Mouse (Mus musculus): ENCODE results near the gene Zfp598. TPM values are rescaled to one million over a fixed set of nuclear protein-coding genes. Genes with fewer than 3 reads are reported as not detected.
A peak's percentile ranks its signal among the peaks of the same experiment; 100 is the strongest.

Zfp598 gene
- polyA plus RNA-seq, 1 experiment from 2014 or later: 26.8 TPM

GRCm38 (mm10) chr17:24638840-24639239 is 30.6 kb upstream of the Zfp598 start:
- 0 out of 2 replicates have a peak, but pooled peaks cover 8% of the 10 kb centered on the region for H3K36me3 ChIP-seq
- H3K4me1 ChIP-seq: peaks cover 32% of the 10 kb centered on the region
- ATAC-seq (ENCODE audit: insufficient number of reproducible peaks, low FRiP score, low TSS enrichment, low read depth): peak; percentile 74
- peak overlapping the region; percentile 93 for H3K27ac ChIP-seq (replicated peaks)
- no peak overlapping the region for H3K4me3 ChIP-seq (replicated peaks)
- 22% methylated on average over 9 of the region's 9 CpGs for WGBS
- no peaks in the 10 kb centered on the region for H3K27me3 ChIP-seq
- H3K9me3 ChIP-seq (replicated peaks): no peaks in the 10 kb centered on the region
- H3K9ac ChIP-seq: no peak overlapping the region
- H3K4me2 ChIP-seq (replicated peaks): no peak overlapping the region

- 0 out of 2 replicates have a peak, but pooled peaks cover 8% of the 10 kb centered on the region for H3K36me3 ChIP-seq
- H3K9me3 ChIP-seq (replicated peaks): no peaks in the 10 kb centered on the region
- no peak overlapping the region for H3K4me3 ChIP-seq (replicated peaks)
- ATAC-seq (ENCODE audit: insufficient number of reproducible peaks, low FRiP score, low TSS enrichment, low read depth): peak; percentile 68
- H3K27me3 ChIP-seq: no peaks in the 10 kb centered on the region
- H3K4me1 ChIP-seq: peaks cover 36% of the 10 kb centered on the region
- peak overlapping the region; percentile 93 for H3K27ac ChIP-seq (replicated peaks)
- WGBS: 11% methylated on average over 5 of the region's 5 CpGs
- H3K4me2 ChIP-seq (replicated peaks): peak overlapping the region; percentile 22
- H3K9ac ChIP-seq: 0 out of 2 replicates have a peak overlapping the region, but pooled peaks have one; percentile 6
These were observed 29.9 kb upstream of the Zfp598 start for GRCm38 (mm10) chr17:24639571-24639988.

- Histone ChIP-seq H3K27ac (replicated peaks) (peak overlapping the region; percentile 93), H3K4me2 (replicated peaks) (peak overlapping the region; percentile 22; the same call in 1 of the 2 replicates), H3K27me3 (no peaks in the 10 kb centered on the region), H3K36me3 (0 out of 2 replicates have a peak, but pooled peaks cover 12% of the 10 kb centered on the region), H3K4me1 (peaks cover 41% of the 10 kb centered on the region), H3K4me3 (replicated peaks) (no peak overlapping the region), H3K9ac (0 out of 2 replicates have a peak overlapping the region, but pooled peaks have one; percentile 6), H3K9me3 (replicated peaks) (no peaks in the 10 kb centered on the region)
- no peak for ATAC-seq (ENCODE audit: insufficient number of reproducible peaks, low FRiP score, low TSS enrichment, low read depth)
- WGBS: 86% methylated on average over 7 of the region's 7 CpGs
These were observed 29.4 kb upstream of the Zfp598 start for GRCm38 (mm10) chr17:24640119-24640518.

- no peak overlapping the region for H3K4me2 ChIP-seq (replicated peaks)
- H3K9me3 ChIP-seq (replicated peaks): no peaks in the 10 kb centered on the region
- no peak overlapping the region for H3K4me3 ChIP-seq (replicated peaks)
- 0 out of 2 replicates have a peak, but pooled peaks cover 12% of the 10 kb centered on the region for H3K36me3 ChIP-seq
- 95% methylated on average over 15 of the region's 15 CpGs for WGBS
- no peaks in the 10 kb centered on the region for H3K27me3 ChIP-seq
- no peak for ATAC-seq (ENCODE audit: insufficient number of reproducible peaks, low FRiP score, low TSS enrichment, low read depth)
- peak overlapping the region; percentile 93 for H3K27ac ChIP-seq (replicated peaks)
- peaks cover 46% of the 10 kb centered on the region for H3K4me1 ChIP-seq
- no peak overlapping the region for H3K9ac ChIP-seq
These were observed 28.9 kb upstream of the Zfp598 start for GRCm38 (mm10) chr17:24640581-24640980.

GRCm38 (mm10) chr17:24641944-24642343 is 27.5 kb upstream of the Zfp598 start:
- WGBS: 89% methylated on average over 14 of the region's 14 CpGs
- ATAC-seq (ENCODE audit: insufficient number of reproducible peaks, low FRiP score, low TSS enrichment, low read depth): no peak
- Histone ChIP-seq H3K27ac (replicated peaks) (no peak overlapping the region), H3K4me2 (replicated peaks) (no peak overlapping the region), H3K9me3 (replicated peaks) (no peaks in the 10 kb centered on the region), H3K36me3 (peaks cover 16% of the 10 kb centered on the region; the same call in 1 of the 2 replicates), H3K4me1 (peaks cover 54% of the 10 kb centered on the region), H3K9ac (no peak overlapping the region), H3K27me3 (no peaks in the 10 kb centered on the region), H3K4me3 (replicated peaks) (no peak overlapping the region)

- H3K27me3 ChIP-seq: no peaks in the 10 kb centered on the region
- H3K36me3 ChIP-seq: peaks cover 16% of the 10 kb centered on the region; the same call in 1 of the 2 replicates
- no peak overlapping the region for H3K9ac ChIP-seq
- no peak overlapping the region for H3K4me3 ChIP-seq (replicated peaks)
- ATAC-seq (ENCODE audit: insufficient number of reproducible peaks, low FRiP score, low TSS enrichment, low read depth): no peak
- H3K4me1 ChIP-seq: peaks cover 54% of the 10 kb centered on the region
- 55% methylated on average over 6 of the region's 6 CpGs for WGBS
- H3K4me2 ChIP-seq (replicated peaks): no peak overlapping the region
- H3K27ac ChIP-seq (replicated peaks): no peak overlapping the region
- no peaks in the 10 kb centered on the region for H3K9me3 ChIP-seq (replicated peaks)
These were observed 26.6 kb upstream of the Zfp598 start for GRCm38 (mm10) chr17:24642791-24643343.

- Histone ChIP-seq H3K9me3 (replicated peaks) (no peaks in the 10 kb centered on the region), H3K4me1 (peaks cover 51% of the 10 kb centered on the region), H3K4me3 (replicated peaks) (no peak overlapping the region), H3K27me3 (no peaks in the 10 kb centered on the region), H3K27ac (replicated peaks) (peak overlapping the region; percentile 73), H3K36me3 (peaks cover 16% of the 10 kb centered on the region; the same call in 1 of the 2 replicates), H3K4me2 (replicated peaks) (0 out of 2 replicates have a peak overlapping the region, but pooled peaks have one; percentile 4), H3K9ac (0 out of 2 replicates have a peak overlapping the region, but pooled peaks have one; percentile 1)
- ATAC-seq (ENCODE audit: insufficient number of reproducible peaks, low FRiP score, low TSS enrichment, low read depth): no peak
- 24% methylated on average over 7 of the region's 7 CpGs for WGBS
These were observed 25.3 kb upstream of the Zfp598 start for GRCm38 (mm10) chr17:24644030-24644715.

- H3K4me2 ChIP-seq (replicated peaks): no peak overlapping the region
- H3K27me3 ChIP-seq: no peaks in the 10 kb centered on the region
- peaks cover 50% of the 10 kb centered on the region for H3K4me1 ChIP-seq
- peaks cover 16% of the 10 kb centered on the region; the same call in 1 of the 2 replicates for H3K36me3 ChIP-seq
- peak overlapping the region; percentile 73 for H3K27ac ChIP-seq (replicated peaks)
- H3K9me3 ChIP-seq (replicated peaks): no peaks in the 10 kb centered on the region
- no peak overlapping the region for H3K9ac ChIP-seq
- WGBS: 78% methylated on average over 9 of the region's 9 CpGs
- ATAC-seq (ENCODE audit: insufficient number of reproducible peaks, low FRiP score, low TSS enrichment, low read depth): no peak
- no peak overlapping the region for H3K4me3 ChIP-seq (replicated peaks)
These were observed 24.4 kb upstream of the Zfp598 start for GRCm38 (mm10) chr17:24644875-24645721.

GRCm38 (mm10) chr17:24645916-24646315 is 23.6 kb upstream of the Zfp598 start:
- WGBS: 62% methylated on average over 3 of the region's 3 CpGs
- Histone ChIP-seq H3K27me3 (no peaks in the 10 kb centered on the region), H3K36me3 (peaks cover 14% of the 10 kb centered on the region; the same call in 1 of the 2 replicates), H3K4me1 (peaks cover 51% of the 10 kb centered on the region), H3K4me3 (replicated peaks) (no peak overlapping the region), H3K27ac (replicated peaks) (peak overlapping the region; percentile 34; the same call in 1 of the 2 replicates), H3K9ac (no peak overlapping the region), H3K9me3 (replicated peaks) (no peaks in the 10 kb centered on the region), H3K4me2 (replicated peaks) (no peak overlapping the region)
- ATAC-seq (ENCODE audit: insufficient number of reproducible peaks, low FRiP score, low TSS enrichment, low read depth): no peak

- Histone ChIP-seq H3K9me3 (replicated peaks) (no peaks in the 10 kb centered on the region), H3K4me2 (replicated peaks) (no peak overlapping the region), H3K9ac (no peak overlapping the region), H3K4me1 (peaks cover 51% of the 10 kb centered on the region), H3K27ac (replicated peaks) (0 out of 2 replicates have a peak overlapping the region, but pooled peaks have one; percentile 34), H3K36me3 (peaks cover 12% of the 10 kb centered on the region; the same call in 1 of the 2 replicates), H3K27me3 (no peaks in the 10 kb centered on the region), H3K4me3 (replicated peaks) (no peak overlapping the region)
- no peak for ATAC-seq (ENCODE audit: insufficient number of reproducible peaks, low FRiP score, low TSS enrichment, low read depth)
- 82% methylated on average over 4 of the region's 4 CpGs for WGBS
These were observed 23.1 kb upstream of the Zfp598 start for GRCm38 (mm10) chr17:24646381-24646780.

- 73% methylated on average over 11 of the region's 11 CpGs for WGBS
- Histone ChIP-seq H3K4me3 (replicated peaks) (no peak overlapping the region), H3K4me1 (peaks cover 51% of the 10 kb centered on the region), H3K27ac (replicated peaks) (no peak overlapping the region), H3K9ac (no peak overlapping the region), H3K9me3 (replicated peaks) (no peaks in the 10 kb centered on the region), H3K4me2 (replicated peaks) (no peak overlapping the region), H3K27me3 (no peaks in the 10 kb centered on the region), H3K36me3 (peaks cover 8% of the 10 kb centered on the region; the same call in 1 of the 2 replicates)
- no peak for ATAC-seq (ENCODE audit: insufficient number of reproducible peaks, low FRiP score, low TSS enrichment, low read depth)
These were observed 22.0 kb upstream of the Zfp598 start for GRCm38 (mm10) chr17:24647493-24647892.

Data from embryonic facial prominence, embryonic 15.5 days (tissue).